Mouse (Mus musculus): ENCODE measurements around the gene Fancb.
A peak's percentile ranks its signal among the peaks of the same experiment; 100 is the strongest.

Fancb gene

GRCm38 (mm10) chrX:164980193-164980775 is at the start of gene Fancb, which contains the start of gene Mospd2:
TSS of gene Fancb (plus strand) at chrX:164980592.
TSS of gene Mospd2 (minus strand) at chrX:164980375.
- DNase-seq, result peak; percentile 84

DNA sequence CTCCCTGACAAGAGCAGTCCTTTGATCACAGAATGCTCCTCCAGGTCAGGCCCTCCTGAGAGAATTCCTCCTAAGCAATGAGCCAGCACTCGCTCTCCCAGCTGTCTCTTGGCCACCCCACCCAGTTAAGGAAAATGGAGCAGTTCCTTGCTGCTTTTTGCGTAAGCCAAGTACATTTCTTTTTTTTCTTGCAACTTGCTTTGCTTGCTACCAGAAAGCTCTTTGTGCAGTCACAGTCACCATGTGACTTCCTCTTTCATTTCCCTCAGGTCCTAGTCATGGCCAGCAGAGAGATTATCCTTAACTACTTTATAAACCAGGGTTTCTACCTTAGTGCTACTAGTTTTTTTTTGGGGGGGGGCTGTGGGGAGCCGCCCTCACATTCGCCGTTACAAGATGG is 38.9 kb upstream of the Fancb start:
- DNase-seq, result no peak

DNA sequence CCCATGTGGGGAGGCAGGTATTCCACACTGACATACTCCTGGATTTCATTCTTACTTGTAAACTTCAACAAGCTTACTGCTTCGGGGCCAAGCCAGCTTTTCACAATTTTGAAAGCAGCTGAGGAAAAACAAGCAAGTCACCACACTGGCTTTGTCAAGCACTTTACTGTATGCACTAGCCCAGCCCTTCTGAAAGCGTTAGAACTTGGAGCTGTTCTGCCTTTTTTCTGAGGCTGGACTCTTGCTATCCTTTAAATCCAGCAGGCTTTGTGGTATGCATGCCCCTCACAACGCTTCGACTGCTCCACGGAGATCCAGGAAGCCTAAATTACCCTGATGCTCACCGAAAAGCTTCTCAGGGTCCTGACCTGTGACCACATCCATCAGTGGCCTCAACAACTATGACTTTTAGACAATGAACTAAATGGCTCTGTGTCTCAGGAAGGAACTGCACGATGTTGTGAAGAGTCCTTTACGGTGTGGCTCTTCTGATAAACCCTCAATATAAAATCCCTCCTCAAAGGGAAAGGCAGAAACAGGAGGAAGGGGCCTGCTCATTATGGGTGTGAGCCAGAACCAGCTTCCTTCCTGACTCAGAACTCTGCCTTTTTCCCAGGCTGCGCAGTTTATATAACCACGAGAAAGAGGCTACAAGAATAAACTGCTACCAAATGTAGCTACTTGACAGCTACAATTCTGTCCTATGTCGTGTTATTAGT is 28.4 kb upstream of the Fancb start:
- no peak for DNase-seq

DNA sequence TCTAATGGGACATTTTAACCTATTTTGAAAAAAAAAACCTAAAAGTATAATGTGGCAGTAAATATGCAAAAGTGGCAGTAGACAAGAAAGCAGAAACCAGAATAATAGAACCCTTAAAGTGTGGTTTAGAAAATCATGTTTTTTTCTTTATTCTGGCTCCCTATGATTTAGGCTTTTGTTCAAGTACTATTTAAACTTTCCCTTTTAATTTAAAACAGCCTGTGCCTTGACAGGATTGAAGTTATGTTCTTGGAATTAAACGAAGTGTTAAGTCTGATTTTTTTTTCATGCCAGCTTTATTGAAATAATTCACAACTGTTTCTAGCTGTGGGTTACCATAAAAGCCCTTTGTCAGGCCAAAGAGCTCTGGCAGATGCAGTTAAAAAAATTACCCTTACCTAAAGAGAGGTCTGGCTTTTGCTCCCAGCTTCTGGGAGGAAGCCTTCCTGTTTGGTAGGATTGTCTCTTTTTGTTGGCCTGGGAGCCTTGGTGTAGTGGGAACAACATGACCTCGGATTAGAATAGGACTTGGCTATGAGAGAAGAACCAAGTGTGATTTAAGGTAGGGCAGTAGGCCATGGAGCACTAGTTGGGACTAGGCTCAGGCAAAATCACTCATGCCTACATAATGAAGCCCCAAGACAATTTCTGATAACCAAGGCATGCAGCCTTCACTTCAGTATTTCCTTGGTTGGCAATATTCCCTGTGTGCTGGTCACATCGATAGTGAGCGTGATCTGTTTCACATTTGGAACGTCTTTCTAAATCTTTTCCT is 27.6 kb upstream of the Fancb start:
- DNase-seq, result no peak

DNA sequence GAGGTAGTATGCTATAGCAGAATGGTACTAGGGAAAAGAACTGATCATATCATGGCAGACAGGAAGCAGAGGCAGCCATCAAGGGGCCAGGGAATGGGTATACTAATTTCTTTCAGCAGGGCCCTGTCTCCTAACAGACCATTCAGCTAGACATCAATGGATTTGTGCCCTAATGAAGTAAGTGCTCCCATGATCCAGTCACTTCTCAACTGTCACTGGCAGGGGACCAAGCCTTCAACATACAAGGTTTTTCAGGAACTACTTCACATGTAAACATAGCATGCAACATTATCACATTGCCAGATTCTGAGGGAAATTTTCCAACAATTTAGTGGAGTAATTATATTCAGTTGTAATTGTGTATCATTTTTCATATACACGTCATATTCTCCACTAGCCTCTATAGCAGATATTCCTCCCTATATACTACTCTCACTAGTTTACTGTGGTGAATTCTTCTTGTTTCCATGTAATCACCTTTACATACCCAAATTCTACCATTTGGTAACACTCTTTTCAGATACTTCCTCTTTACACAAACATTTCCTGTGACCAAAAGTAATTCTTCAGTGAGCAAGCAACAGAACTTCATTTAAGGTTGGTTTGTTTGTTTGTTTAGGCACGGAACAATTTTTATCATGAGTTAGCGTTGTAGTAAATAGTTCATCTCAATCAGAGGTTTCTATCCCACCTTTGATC is 14.5 kb upstream of the Fancb start:
- DNase-seq, result no peak

DNA sequence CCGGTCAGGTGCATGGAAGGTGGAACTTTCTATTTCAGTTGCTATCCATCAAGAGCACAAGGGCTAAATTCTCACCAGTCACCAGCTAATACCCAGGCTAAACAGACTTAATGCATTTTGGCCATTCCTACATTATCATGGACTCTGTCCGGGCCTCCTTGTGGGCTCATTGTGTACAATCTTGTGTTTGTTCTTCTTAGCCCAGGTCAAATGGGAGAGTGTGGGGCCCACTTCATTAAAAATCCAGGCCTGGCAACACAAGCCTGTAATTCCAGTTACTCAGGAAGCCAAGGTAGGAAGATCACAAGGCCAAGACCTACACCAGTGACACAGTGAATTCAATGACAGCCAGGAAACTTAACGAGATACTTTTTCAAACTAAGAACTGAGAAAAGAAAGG is 9.2 kb upstream of the Fancb start:
- no peak for DNase-seq

- no peak for DNase-seq
Measured at GRCm38 (mm10) chrX:164978866-164979265, 1.5 kb upstream of the Fancb start.

- DNase-seq, result no peak
Measured at GRCm38 (mm10) chrX:165003141-165003540, 22.7 kb downstream of the Fancb start.

GRCm38 (mm10) chrX:165004779-165005324 is 24.5 kb downstream of the Fancb start, which contains the start of gene Gm17604:
TSS of gene Gm17604 (minus strand) at chrX:165004829.
- no peak for DNase-seq
